Mouse (Mus musculus): ENCODE data around the gene Rpl32. TPM values are rescaled to one million over a fixed set of nuclear protein-coding genes. Genes with fewer than 3 reads are reported as not detected.
"Not testable (repeated sequence)": the region's sequence is repeated elsewhere in the genome, so short reads cannot be mapped to it uniquely, and the experiment has no call there.

Rpl32 gene
- polyA plus RNA-seq, 1 experiment from 2014 or later = 1,790 TPM

- DNase-seq (ENCODE audit: low spot score) (no peak), ATAC-seq (no peak)
- H3K36me3 ChIP-seq (ENCODE audit: insufficient read depth, low read length) = no peaks in the 10 kb centered on the region
- H3K9me3 ChIP-seq (ENCODE audit: low read length) = no peaks in the 10 kb centered on the region
- no peak overlapping the region for H3K27ac ChIP-seq (ENCODE audit: low read length)
- H3K9ac ChIP-seq (replicated peaks; ENCODE audit: low read depth) = no peak overlapping the region
- H3K27me3 ChIP-seq (replicated peaks; ENCODE audit: insufficient read depth, low read length) = no peaks in the 10 kb centered on the region
- H3K4me3 ChIP-seq (ENCODE audit: low read depth, low read length) = no peak overlapping the region
- H3K4me1 ChIP-seq (ENCODE audit: insufficient read depth, low read depth, low read length) = peaks cover 4% of the 10 kb centered on the region; the same call in 1 of the 2 replicates
- H3K4me2 ChIP-seq (replicated peaks; ENCODE audit: low read depth, low read length) = no peak overlapping the region
- TF ChIP-seq CTCF (IDR thresholded peaks at IDR 0.05) = no peak
- no peak for TF ChIP-seq EP300 (IDR thresholded peaks at IDR 0.05)
These were observed 25.3 kb upstream of the Rpl32 start for GRCm38 (mm10) chr6:115833861-115834260.

- DNase-seq (ENCODE audit: low spot score) (no peak), ATAC-seq (no peak)
- Histone ChIP-seq H3K27me3 (replicated peaks; ENCODE audit: insufficient read depth, low read length) (no peaks in the 10 kb centered on the region), H3K9ac (replicated peaks; ENCODE audit: low read depth) (no peak overlapping the region), H3K4me3 (ENCODE audit: low read depth, low read length) (no peak overlapping the region), H3K27ac (ENCODE audit: low read length) (no peak overlapping the region), H3K36me3 (ENCODE audit: insufficient read depth, low read length) (no peaks in the 10 kb centered on the region), H3K4me1 (ENCODE audit: insufficient read depth, low read depth, low read length) (no peaks in the 10 kb centered on the region), H3K4me2 (replicated peaks; ENCODE audit: low read depth, low read length) (no peak overlapping the region), H3K9me3 (ENCODE audit: low read length) (no peaks in the 10 kb centered on the region)
- WGBS = 85% methylated on average over 2 of the region's 2 CpGs
- TF ChIP-seq CTCF (IDR thresholded peaks at IDR 0.05) (no peak), EP300 (IDR thresholded peaks at IDR 0.05) (no peak)
These were observed 23.8 kb upstream of the Rpl32 start for GRCm38 (mm10) chr6:115832152-115832850.

GRCm38 (mm10) chr6:115830779-115831601 lies 22.4 kb upstream of the Rpl32 start:
- Histone ChIP-seq H3K27me3 (replicated peaks; ENCODE audit: insufficient read depth, low read length) (no peaks in the 10 kb centered on the region), H3K4me1 (ENCODE audit: insufficient read depth, low read depth, low read length) (no peaks in the 10 kb centered on the region), H3K4me2 (replicated peaks; ENCODE audit: low read depth, low read length) (no peak overlapping the region), H3K9ac (replicated peaks; ENCODE audit: low read depth) (no peak overlapping the region), H3K27ac (ENCODE audit: low read length) (no peak overlapping the region), H3K9me3 (ENCODE audit: low read length) (no peaks in the 10 kb centered on the region), H3K36me3 (ENCODE audit: insufficient read depth, low read length) (no peaks in the 10 kb centered on the region), H3K4me3 (ENCODE audit: low read depth, low read length) (no peak overlapping the region)
- WGBS = 77% methylated on average over 6 of the region's 6 CpGs
- ATAC-seq (no peak), DNase-seq (ENCODE audit: low spot score) (no peak)
- no peak for TF ChIP-seq EP300 (IDR thresholded peaks at IDR 0.05)
- no peak for TF ChIP-seq CTCF (IDR thresholded peaks at IDR 0.05)

GRCm38 (mm10) chr6:115823850-115824464 lies 15.4 kb upstream of the Rpl32 start:
- not testable (repeated sequence) for H3K9me3 ChIP-seq (ENCODE audit: low read length); H3K27me3 ChIP-seq (replicated peaks; ENCODE audit: insufficient read depth, low read length); H3K27ac ChIP-seq (ENCODE audit: low read length); H3K9ac ChIP-seq (replicated peaks; ENCODE audit: low read depth); H3K36me3 ChIP-seq (ENCODE audit: insufficient read depth, low read length); H3K4me1 ChIP-seq (ENCODE audit: insufficient read depth, low read depth, low read length)
- 10% methylated on average over 3 of the region's 11 CpGs for WGBS
- Histone ChIP-seq H3K4me2 (replicated peaks; ENCODE audit: low read depth, low read length) (peak overlapping the region; percentile 36), H3K4me3 (ENCODE audit: low read depth, low read length) (peak overlapping the region; percentile 8; the same call in 1 of the 2 replicates)
- peak; percentile 80 for TF ChIP-seq CTCF (IDR thresholded peaks at IDR 0.05)
- DNase-seq (ENCODE audit: low spot score) (peak; percentile 82), ATAC-seq (peak; percentile 95)

- DNase-seq (ENCODE audit: low spot score) (no peak), ATAC-seq (no peak)
- WGBS = 73% methylated on average over 8 of the region's 8 CpGs
- Histone ChIP-seq H3K4me3 (ENCODE audit: low read depth, low read length) (no peak overlapping the region), H3K27me3 (replicated peaks; ENCODE audit: insufficient read depth, low read length) (no peaks in the 10 kb centered on the region), H3K9me3 (ENCODE audit: low read length) (no peaks in the 10 kb centered on the region), H3K36me3 (ENCODE audit: insufficient read depth, low read length) (no peaks in the 10 kb centered on the region), H3K4me2 (replicated peaks; ENCODE audit: low read depth, low read length) (no peak overlapping the region), H3K4me1 (ENCODE audit: insufficient read depth, low read depth, low read length) (no peaks in the 10 kb centered on the region), H3K27ac (ENCODE audit: low read length) (no peak overlapping the region), H3K9ac (replicated peaks; ENCODE audit: low read depth) (no peak overlapping the region)
- TF ChIP-seq EP300 (IDR thresholded peaks at IDR 0.05) (no peak), CTCF (IDR thresholded peaks at IDR 0.05) (no peak)
These were observed 12.9 kb upstream of the Rpl32 start for GRCm38 (mm10) chr6:115821216-115821993.

- WGBS = 70% methylated on average over 2 of the region's 2 CpGs
- H3K27ac ChIP-seq (ENCODE audit: low read length) = no peak overlapping the region
- no peaks in the 10 kb centered on the region for H3K36me3 ChIP-seq (ENCODE audit: insufficient read depth, low read length)
- H3K4me1 ChIP-seq (ENCODE audit: insufficient read depth, low read depth, low read length) = no peaks in the 10 kb centered on the region
- ATAC-seq = no peak
- no peak overlapping the region for H3K4me3 ChIP-seq (ENCODE audit: low read depth, low read length)
- no peak overlapping the region for H3K4me2 ChIP-seq (replicated peaks; ENCODE audit: low read depth, low read length)
- H3K27me3 ChIP-seq (replicated peaks; ENCODE audit: insufficient read depth, low read length) = no peaks in the 10 kb centered on the region
- H3K9me3 ChIP-seq (ENCODE audit: low read length) = no peaks in the 10 kb centered on the region
- DNase-seq (ENCODE audit: low spot score) = no peak
- no peak overlapping the region for H3K9ac ChIP-seq (replicated peaks; ENCODE audit: low read depth)
- TF ChIP-seq CTCF (IDR thresholded peaks at IDR 0.05) (no peak), EP300 (IDR thresholded peaks at IDR 0.05) (no peak)
These were observed 9.6 kb upstream of the Rpl32 start for GRCm38 (mm10) chr6:115818129-115818528.
